Mouse (Mus musculus): Measurements from ENCODE around the gene Tjp1.

DNA sequence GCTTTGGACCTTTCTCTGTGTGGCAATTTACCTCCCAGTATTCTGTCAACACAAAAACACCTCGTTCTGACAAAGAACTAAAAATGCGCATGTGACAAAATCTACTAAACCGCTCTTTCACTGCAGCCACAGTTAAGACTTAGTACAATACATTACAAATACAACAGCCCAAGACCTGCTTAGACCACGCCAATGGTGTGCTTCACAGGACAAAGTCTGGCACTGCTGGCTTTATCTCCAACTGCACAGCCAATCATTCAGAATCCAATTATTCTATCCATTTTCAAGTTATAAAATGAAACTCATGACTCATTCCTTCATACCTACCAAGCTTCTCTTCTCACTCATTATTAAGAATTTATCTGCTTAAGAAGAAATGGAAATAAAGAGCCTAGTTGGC lies 162.0 kb downstream of the Tjp1 start:
- TF ChIP-seq CTCF (conservative IDR thresholded peaks at IDR 0.05; ENCODE audit: low read length) (no peak), POU5F1 (IDR thresholded peaks at IDR 0.05; ENCODE audit: borderline replicate concordance, low read length) (no peak), NANOG (IDR thresholded peaks at IDR 0.05; ENCODE audit: borderline replicate concordance, low read length) (no peak)
